Mouse (Mus musculus): ENCODE data around the gene Ptgr1.

Ptgr1 gene

DNA sequence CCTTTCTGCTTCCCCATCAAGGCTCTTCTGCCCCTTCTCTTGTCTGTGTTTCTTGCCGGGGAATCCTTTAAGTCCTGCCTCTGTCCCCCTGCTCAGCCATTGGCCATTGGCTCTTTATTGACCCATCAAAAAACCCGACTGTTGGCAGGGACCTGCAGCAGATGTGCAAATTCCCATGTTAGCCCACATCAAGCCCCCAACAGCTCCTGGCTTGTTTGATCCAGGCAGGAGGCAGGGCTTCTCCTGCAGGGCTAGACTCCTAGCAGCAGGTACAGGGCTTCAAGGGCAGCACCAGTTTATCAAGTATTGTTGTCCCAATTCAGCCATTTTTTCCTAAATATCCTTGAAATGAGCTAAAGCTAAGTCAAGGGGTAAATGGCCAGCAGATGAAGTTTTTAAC, 60.8 kb downstream of the Ptgr1 start:
- DNase-seq (ENCODE audit: low spot score): no peak

DNA sequence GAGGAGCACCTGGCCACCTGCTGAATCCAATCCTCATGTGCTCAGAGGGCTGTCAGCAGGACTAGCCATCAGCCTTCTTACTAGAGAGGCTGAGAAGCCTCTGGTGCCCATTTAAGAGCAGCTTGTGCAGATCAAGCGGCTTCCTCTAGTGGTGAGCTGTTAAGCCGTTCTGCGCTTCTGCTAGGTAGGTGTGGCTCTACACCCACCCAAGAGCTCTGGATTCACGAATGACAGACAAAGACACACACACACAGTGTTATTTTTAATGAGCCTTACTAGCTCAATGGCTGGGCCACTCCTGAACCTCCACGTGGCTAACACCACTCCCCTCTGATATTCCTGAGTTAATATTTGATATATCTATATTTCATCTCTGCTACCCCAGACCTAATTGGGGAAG, 61.3 kb downstream of the Ptgr1 start:
- no peak for DNase-seq (ENCODE audit: low spot score)

DNA sequence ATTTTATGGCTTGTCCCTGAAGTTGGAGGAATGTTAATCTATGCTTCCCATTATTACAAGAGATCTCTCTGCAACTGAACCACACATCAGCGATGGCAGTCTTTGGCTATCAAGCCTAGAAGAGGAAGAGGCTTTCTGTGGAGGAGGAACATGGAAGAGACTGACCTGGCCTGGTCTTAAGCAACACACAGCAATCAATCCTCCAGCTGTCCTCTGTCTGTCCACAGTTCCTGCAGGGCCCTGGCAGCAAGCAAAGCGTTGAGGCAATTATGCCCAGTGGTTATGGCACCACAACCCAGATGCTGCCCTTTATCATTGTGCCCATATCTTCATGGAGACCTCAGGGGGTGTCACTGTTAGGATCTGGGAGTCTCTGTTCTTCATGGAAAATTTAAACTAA, 63.0 kb downstream of the Ptgr1 start:
- DNase-seq (ENCODE audit: low spot score): no peak

All from urinary bladder, postnatal 25 days (tissue).